Mouse (Mus musculus): ENCODE data around the gene Lrp4.

GRCm38 (mm10) chr2:91440686-91441085 lies 16.6 kb upstream of the Lrp4 start:
- TF ChIP-seq CTCF (IDR thresholded peaks at IDR 0.05; ENCODE audit: extremely low read depth, insufficient read depth, low read length) = no peak
- TF ChIP-seq POLR2A (IDR thresholded peaks at IDR 0.05; ENCODE audit: extremely low read depth, insufficient read depth, low read length) = no peak

All from cortical plate, adult 2 months (tissue).